Mouse (Mus musculus) kidney, adult 18-20 months (tissue): ENCODE data around the gene Cxcr5.

Experiments
- DNase-seq: peaks from one replicate; pipeline ENCODE4 v3.0.0; 2021

Cxcr5 gene

DNA sequence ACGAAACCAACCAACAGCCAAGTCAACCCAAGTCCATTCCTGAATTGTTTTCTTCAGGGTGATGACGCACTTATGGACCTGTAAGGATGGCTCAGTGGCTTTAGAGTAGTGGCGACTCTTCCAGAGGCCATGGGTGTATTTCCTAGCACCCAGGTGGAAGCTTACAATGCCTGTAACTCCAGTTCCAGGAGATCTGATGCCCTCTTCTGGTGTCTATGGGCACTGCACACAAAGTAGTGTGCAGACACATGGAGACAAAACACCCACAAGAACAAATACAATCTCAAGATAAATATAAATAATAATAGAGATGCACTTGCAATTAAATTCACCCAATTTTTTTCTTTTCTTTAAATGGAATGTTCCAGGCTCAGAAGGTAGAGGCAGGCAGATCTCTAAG lies 85.7 kb downstream of the Cxcr5 start:
- no peak for DNase-seq

GRCm38 (mm10) chr9:44474327-44474726 lies 87.3 kb downstream of the Cxcr5 start:
- no peak for DNase-seq

DNA sequence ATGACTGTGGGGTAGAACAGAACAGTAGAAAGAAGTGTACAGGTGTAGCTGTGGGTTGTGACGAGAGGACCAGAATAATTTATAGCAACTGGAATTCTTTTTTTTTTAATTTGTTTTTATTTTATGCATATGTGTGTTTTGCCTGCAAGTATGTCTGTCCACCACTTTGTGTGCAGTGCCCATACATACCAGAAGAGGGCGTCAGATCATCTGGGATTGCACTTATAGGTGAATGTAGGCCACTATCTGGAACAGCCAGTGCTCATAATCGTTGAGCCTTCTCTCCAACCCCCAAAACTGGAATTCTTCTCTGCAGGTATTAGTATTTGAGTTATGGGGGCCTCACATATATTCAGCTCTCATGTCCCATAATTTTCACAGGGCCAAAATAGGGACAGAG lies 88.5 kb downstream of the Cxcr5 start:
- no peak for DNase-seq

- DNase-seq, result no peak
Observed at GRCm38 (mm10) chr9:44468800-44469199, 92.9 kb downstream of the Cxcr5 start.

- peak; percentile 48 for DNase-seq
Observed at GRCm38 (mm10) chr9:44468224-44468623, 93.5 kb downstream of the Cxcr5 start.

GRCm38 (mm10) chr9:44461950-44462349 lies 99.7 kb downstream of the Cxcr5 start:
- no peak for DNase-seq
